Mouse (Mus musculus) frontal cortex, adult 2 months (tissue): Measurements from ENCODE around the gene Gm20795. TPM values are rescaled to one million over a fixed set of nuclear protein-coding genes. Genes with fewer than 3 reads are reported as not detected.
"Not testable (repeated sequence)": the region's sequence is repeated elsewhere in the genome, so short reads cannot be mapped to it uniquely, and the experiment has no call there.

ENCODE experiments used
- DNase-seq, 2 experiments: peaks; one replicate each; pipeline ENCODE4 v3.0.0; 2022; ENCODE audit warnings: low spot score in 1 of 2; ENCODE audit errors: extremely low spot score in 1 of 2
- polyA plus RNA-seq: library from polyadenylated mRNA; depleted of rRNA; stranded (reverse); fragments of >200 nt; gene quantifications from 2 replicates; pipeline ENCODE4 v1.2.3, GENCODE M21; 2012; rRNA removed

Gm20795 gene
- not detected in 2 replicates for polyA plus RNA-seq

- DNase-seq: not testable (repeated sequence)
These were observed at the start of gene Gm20795 for GRCm38 (mm10) chrY:40804614-40805013. Gene Gm20795 (plus strand): TSS chrY:40804914.

- not testable (repeated sequence) for DNase-seq
These were observed 29.0 kb upstream of the Gm20795 start, which contains the start of gene Gm21797 for GRCm38 (mm10) chrY:40775665-40776064. Gene Gm21797 (minus strand): TSS chrY:40775765.

Other genes starting within 250 kb of the Gm20795 start
- not detected in 2 replicates for gene Gm21852, start 152.9 kb upstream of the Gm20795 start, polyA plus RNA-seq
- not detected in 2 replicates for gene Gm21797, start 29.1 kb upstream of the Gm20795 start, polyA plus RNA-seq